Mouse (Mus musculus): ENCODE measurements around the gene Cox6b2.

Cox6b2 gene

DNA sequence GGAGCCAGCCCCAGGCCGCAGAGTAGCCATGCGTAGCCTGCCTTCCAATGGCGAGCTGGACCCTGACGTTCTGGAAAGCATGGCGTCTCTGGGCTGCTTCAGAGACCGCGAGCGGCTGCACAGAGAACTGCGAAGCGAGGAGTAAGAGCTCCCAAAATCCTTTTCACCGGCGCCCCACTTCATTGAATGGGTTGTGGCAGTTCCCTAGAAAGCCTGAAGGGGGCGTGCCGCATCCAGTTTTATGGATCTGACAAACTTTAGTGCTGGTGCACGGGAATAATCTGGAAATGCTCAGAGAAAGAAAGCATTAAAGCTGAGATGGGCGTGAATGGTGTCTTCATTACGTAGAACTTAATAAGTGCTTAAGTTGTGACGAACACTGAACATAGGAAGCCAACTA lies 47.8 kb downstream of the Cox6b2 start:
- DNase-seq = no peak

DNA sequence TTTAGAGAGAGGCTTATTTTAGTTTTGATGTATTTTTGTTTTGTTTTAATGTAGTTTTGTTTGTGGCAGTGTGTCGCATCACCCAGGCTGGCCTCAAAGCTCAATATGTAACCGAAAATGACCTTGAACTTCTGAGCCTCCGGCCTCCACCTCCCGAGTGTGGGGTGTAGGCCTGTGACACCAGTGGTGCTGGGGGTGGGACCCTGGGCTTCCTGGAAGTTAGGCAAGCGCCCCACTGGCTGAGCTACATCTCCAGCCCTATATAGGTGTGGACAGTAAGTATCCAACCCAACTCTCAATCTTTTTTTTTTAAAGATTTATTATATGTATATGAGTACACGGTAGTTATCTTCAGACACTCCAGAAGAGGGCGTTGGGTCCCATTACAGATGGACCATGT lies 49.7 kb downstream of the Cox6b2 start:
- DNase-seq = no peak

DNA sequence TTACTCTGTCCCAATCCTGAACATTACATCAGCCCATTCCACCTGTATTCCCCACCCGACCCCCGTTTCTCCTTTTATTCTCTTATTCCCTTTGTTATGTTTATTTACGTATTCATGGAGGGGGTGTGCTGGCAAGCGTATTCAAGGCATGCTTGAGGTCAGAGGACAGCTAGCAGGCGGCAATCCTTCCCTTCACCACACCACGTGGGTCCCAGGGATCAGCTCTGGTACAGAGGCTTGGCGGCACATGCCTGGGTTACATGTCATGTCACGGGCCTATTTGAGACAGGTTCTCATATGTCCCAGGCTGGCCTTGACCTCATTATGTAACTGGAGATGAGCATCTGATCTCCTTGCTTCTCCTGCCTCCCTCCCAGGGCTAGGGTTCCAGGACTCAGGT lies 50.6 kb downstream of the Cox6b2 start:
- no peak for DNase-seq
